Mouse (Mus musculus) frontal cortex, postnatal 10 days (tissue): Measurements from ENCODE around the gene Arfgap1.

ENCODE experiments used
- DNase-seq, 2 experiments: peaks; one replicate each; pipeline ENCODE4 v3.0.0; 2022; ENCODE audit warnings: low spot score in 2 of 2, mixed read lengths in 1 of 2

Gene Arfgap1

DNA sequence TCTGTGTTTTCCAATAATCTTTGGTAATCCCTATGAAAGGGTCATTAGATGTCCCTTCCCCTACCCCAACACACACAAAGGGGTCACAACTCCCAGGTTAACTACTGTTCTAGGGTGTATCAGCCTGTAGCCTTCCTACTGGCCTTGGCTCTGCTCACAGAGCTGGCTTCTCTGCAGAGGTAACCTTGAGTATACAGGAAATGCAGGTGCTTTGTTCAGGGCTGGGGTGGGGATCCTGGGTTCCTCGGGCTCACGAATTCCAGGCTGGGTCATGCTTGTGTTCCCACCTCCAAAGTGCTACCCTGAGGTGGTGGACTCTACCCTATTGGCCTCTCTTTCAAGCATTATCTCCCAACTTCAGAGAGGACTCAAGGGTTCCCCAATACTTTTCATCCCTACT, 18.6 kb downstream of the Arfgap1 start:
- no peak for DNase-seq

DNA sequence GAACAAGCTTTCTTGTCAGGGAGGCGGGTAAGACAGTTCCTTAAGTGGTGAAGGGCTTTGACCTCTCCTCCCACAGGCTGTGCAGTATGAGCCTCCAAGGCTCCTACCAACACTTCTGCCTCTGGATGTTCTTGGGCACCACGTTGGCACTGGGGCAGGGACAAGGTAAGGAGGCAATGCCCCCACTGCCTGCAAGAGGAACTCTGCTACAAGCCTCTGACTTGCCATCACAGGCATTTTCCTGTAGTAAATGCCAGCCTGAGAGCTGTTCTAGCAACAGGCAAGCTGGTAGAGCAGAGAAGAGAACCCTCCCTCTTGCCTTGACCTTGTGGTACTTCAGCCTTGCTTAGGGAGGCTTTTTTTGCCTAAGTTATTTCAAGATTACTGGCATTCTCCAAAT, 19.4 kb downstream of the Arfgap1 start, which contains the start of gene Col20a1:
TSS of gene Col20a1 (plus strand) at position 87 of the 400 bp plus-strand sequence.
- no peak for DNase-seq

DNA sequence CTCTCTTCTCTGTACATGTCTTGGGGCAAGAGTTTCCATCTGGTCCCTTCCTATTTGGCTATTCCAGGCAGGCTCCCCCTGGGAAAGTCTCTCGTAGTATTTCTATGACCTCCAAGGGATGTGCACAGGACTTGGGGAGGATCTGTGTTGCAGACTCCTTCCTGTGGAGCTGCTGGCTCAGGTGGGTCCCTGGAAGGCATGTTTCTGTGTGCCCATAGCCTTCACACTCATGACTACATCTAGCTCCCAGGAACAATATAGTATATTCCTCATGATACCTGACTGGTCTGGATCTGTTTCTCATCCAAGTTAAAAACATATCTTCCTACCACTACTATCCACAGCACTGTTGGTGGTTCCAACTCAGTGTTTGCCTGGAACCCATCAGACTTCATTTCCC, 20.0 kb downstream of the Arfgap1 start:
- no peak for DNase-seq

DNA sequence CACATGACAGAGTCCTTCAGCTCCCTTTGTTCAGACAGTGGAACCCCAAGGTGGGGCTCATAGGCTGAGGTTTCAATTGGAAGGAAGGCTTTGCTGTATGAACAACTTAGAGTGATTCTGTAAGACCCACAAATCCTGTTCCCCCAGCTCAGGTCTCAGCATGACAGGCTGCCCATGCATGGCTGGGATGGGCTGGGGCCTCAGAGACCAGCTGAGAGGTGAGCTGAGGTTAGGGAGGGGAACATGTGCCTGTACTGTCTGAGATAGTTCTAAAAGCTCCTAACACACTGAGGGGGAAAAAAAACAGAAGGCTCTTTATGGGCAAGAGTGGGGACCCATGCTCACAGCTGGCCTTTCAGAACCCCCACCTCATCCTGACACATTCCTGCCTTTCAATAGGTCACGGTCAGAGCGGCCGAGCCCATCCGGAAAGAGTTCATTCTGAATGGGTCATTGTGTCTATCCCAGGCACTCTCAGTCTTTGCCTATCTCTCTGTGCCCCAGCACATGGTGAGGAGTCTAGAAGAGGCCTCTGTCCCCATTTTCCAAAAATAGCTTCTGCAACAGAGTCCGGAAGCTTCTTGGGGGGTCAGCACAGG, 20.5 kb downstream of the Arfgap1 start:
- no peak for DNase-seq

DNA sequence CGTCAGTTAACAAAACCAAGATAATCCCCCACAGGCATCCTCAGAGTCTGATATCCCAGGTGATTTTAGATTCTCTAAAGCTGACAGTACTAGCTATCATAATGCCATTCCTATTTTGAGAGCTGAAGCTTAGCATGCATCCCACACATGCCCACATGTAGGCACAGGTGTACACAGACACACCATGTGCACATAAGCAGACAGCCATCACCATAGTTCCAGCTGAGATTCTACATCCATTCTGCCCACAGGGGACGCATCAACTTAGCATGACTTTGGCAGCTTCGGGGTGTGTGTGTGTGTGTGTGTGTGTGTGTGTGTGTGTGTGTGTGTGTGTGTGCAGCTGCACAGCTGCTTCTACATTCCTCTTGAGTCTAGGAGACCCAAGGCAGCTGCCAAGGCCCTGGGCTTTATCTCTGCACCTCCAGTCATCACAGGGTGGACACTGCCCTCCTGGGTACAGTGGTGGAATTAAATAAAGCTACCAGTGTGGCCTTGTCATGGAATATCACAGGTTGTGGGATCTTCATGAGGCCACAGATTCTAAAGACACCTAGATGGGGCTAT, 21.4 kb downstream of the Arfgap1 start:
- DNase-seq: no peak

DNA sequence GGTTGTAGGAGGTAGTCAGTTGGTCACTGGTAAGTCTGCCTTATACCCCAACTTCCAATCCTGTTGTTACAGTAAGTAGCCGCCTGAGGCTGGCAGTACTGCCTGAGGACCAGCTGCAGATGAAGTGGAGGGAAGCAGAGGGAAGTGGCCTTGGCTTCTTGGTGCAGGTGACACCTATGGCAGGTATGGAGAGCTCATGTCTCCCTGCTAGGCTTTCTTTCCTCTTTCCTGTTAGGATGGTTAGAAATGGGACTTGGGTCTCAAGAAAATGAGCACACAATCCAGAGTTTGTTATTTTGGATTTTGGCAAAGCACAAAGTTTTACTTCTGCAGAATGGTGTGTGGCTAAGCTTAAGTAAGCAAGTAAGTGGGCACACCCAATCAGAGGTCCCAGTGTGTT, 21.9 kb downstream of the Arfgap1 start:
- DNase-seq: no peak

DNA sequence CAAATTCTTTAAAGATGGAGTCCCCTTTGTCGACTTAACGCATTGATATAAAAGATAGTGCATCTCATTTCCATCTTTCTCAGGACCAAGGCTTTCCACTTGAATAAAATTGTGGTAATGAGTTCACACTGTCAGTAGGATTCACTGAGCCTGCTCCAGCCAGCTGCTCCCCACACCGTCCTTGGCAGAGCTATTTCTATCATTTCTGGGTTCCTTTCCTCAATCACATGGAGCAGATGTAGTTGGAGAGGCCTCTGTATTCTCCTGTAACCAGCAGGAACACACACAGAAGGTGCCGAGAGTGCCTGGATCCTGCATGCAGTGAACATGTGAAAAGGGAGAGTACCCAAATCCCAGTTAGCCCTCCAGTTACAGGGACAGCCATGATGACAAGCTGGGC, 23.3 kb downstream of the Arfgap1 start:
- DNase-seq: no peak

DNA sequence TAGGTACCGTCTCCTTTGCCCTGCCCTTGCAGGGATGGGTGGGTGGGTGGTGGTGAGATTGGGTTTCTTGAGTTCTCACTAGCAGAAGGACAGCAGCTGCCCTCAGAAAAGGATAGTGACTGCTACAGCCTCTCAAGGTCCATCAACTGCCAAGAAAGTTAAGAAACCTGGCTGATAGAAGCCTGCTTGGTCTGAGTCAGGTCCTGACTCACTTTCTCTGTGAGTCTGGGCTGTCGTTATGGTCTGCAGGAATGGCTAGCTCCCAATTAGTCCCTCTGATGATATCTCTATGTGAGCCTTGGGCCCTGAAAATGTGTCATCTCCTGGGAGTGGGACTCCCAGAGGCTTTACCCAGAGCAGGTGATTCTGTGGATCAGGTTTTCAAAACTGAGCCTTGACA, 27.3 kb downstream of the Arfgap1 start:
- DNase-seq: no peak

DNA sequence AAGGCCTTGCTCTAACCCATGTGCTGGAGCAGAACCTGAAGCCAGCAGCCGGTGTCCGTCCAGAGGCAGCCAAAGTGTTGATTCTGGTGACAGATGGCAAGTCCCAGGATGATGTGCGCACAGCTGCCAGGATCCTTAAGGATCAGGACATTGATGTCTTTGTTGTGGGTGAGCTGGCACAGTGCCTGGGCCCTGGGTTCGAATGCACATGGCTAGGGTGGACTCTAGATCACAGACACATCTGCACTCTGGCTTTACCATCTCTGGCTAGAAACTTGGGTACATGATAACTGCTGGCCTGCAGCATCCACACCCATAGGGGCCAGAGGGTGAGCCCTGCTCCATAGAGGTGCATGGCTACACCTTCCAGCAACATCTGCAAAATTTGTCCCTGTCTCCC, 28.4 kb downstream of the Arfgap1 start:
- no peak for DNase-seq

DNA sequence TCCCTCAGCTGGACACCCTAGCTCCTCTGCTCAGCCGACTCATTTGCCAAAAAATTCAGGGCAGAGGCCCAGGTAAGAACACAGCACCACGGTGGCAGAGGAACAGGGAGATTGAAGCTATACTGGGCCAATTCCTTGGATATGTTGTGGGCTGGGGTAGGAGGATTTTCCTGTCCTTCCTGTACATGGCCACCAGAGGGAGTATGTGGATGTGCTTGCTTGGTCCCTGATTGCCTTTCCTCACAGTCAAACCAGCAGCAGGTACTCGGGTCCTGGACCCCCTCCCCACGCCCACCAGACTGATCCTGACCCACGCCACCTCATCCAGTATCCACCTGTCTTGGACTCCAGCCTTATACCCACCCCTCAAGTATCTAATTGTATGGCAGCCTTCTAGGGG, 29.4 kb downstream of the Arfgap1 start:
- peak in 1 of 2 experiments; percentile 49 for DNase-seq

DNA sequence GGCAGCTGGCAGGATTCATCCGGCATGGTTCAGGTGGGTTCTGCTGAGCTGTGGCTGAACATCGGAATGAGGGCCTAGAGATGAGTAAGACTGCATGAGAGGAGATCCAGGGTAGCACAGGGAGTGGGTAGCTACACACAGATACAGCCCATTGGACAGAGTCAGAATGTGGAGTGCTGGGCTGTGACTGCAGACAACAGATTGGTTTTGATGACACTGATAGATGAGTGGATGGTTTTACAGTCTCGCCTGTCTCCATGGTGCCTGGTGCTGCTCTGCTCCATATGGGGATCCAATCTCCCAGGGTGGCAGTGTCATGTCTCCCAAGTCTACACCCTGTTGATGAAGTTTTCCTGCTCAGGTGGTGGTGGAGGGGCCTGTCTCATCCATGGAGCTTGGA, 29.9 kb downstream of the Arfgap1 start:
- DNase-seq: no peak

DNA sequence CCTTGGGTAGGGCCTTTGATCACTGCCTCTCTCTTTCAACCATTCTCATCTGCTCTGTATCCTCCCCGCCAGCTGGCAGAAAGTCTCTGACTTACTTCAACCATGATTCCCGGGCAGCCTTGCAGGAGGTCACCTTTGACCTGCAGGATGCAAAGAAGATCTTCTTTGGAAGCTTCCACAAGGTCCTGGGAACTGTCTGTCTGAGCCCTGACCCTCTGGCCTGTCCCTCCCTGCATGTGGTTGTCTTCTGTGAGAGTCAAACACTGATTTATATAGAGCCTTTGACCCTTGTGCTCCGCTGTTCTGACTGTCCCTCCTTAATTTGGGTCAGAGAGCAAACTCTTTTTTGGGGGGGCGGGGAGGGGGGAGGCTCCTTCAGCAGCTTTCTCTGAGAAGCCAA, 40.0 kb downstream of the Arfgap1 start:
- no peak for DNase-seq

DNA sequence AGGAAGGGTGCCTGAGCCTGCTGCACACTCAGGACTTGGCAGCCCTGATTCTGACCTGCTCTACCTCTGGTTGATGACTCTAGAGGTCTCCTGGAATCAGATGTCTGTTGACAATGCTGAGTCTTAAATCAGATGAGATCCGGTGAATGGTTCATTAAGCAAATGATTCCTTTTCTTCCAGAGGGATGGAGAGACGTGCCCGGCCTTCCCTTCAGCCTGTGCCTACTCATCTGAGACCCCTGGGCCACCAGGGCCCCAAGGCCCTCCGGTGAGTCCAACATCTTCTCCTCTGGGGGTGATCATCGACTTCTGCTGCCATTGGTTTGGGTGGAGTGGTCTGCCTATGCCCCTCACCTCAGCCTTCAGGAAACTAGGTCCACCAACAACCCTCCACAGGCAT, 41.3 kb downstream of the Arfgap1 start:
- no peak for DNase-seq

DNA sequence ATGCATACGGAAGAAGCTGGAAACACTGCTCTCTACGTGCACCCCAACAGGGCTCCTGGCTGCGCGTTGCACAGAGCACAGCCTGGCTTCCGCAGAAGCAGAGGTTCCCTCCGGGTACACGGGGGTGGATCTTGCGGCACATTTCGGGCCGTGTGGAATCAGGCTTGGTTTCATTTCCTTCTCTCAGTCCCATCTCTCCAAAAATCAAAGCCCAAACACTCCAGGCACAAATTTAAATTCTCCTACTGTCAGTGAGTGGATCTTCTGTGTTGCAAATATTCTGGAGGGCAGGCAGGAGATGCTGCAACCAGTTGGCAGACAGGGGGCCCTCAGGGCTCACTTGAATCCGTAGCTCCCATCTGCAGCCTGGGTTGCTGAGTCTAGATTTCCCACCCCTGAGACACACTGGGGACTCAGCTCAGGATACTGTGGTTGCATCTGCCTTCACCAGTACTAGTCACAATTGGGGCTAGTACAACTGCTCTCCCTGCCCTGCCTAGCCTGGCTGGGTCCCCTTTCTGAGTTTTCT, 64.4 kb downstream of the Arfgap1 start:
- no peak for DNase-seq
